Mouse (Mus musculus): ENCODE data around the gene Psip1. TPM values are rescaled to one million over a fixed set of nuclear protein-coding genes. Genes with fewer than 3 reads are reported as not detected.
A peak's percentile ranks its signal among the peaks of the same experiment; 100 is the strongest.

Psip1 gene
- total RNA-seq, 1 experiment from 2014 or later, result 58.7 TPM

DNA sequence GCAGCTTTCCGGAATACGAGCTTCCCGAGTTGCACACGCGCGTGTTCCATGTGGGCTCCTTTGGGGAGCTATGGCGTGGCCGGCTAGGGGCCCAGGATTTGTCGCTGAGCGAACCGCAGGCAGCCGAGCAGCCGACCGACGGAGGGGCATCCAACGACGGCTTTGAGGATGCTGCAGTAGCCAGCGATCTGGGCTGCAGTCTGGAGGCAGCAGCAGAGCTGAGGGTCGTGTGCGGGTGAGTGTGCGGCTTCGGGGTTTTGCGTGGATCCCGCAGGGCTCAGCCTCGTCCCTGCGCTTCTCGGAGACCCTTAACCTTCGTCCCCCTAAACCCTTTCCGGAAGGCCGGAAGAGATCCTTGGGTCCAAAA is 68.5 kb downstream of the Psip1 start:
- no peak for DNase-seq

DNA sequence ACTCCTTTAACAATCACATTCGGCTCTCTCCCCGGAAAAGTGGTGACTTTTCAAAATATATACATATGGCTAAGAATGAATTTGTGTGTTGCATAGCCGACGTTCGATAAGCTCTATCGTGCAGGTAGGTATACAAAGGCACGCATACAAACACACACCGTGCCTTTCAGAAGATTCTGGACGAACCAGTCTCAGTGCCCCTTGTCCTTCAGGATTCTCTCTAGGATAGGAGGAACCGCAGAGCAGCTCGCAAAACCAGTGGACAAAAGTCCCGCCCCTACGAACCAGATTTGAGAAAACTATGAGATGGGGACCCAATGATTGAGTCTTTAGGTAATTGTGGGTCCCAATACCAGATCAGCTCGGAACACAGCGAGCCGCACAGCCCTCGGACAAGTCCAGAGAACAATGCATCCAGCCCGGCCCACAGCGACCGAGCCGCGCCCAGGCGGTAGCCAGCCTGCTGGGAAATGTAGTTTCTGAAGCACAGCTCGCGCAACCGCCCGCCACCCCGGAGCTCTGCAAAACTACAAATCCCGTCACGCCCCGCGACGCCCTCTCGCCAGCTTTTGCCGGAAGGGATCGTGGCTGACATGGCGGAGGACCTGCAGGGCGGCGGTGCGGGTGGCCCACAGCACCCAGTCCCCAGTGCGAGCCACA is 69.0 kb downstream of the Psip1 start, which contains the start of gene Snapc3:
Snapc3 (plus strand) TSS at position 565 of the 660 bp plus-strand sequence.
- DNase-seq, result peak; percentile 96

DNA sequence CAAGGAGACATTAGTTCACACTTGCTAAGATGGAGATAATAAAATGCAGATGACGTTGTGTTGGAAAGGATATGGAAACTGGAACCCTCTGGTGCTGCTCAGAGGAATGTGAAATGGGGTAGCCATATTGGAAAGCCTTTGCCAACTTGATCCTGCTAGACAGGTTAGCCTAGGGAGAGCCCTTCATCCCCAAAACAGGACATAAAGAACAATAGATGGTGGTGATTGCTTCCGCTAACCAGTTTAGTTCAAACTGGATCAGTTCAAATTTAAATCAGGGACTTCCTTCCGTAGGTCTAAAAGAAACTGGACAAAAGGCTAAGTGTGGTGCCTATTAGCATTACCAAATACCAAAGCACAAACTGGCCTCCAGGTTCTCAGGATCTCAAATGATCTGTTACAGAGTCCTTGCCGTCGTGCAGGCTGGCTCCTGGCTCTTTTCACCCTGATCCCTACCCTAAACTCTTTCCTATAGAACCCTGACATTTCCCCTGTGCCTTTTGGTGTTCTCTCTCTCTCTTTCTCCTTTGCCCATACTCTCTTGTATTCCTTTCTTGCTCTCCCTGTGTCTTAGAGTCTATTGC is 71.9 kb downstream of the Psip1 start:
- DNase-seq, result no peak

DNA sequence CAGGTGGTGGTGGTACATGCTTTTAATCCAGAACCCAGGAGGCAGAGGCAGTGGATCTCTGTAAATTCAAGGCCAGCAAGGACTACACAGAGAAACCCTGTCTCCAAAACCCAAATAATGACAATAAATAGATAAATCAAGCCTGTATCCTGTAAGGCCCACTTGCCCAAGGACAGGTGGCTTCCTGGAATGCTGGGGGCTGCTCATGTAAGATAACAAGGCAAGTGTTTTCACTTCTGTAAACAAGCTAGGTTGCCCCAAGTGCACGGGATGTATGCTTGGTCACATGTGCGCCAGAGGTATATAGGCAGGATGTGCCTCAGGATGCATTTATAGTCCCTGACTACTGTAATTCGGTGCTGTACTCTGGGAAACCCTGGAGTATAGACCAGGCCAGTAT is 74.2 kb downstream of the Psip1 start:
- no peak for DNase-seq

DNA sequence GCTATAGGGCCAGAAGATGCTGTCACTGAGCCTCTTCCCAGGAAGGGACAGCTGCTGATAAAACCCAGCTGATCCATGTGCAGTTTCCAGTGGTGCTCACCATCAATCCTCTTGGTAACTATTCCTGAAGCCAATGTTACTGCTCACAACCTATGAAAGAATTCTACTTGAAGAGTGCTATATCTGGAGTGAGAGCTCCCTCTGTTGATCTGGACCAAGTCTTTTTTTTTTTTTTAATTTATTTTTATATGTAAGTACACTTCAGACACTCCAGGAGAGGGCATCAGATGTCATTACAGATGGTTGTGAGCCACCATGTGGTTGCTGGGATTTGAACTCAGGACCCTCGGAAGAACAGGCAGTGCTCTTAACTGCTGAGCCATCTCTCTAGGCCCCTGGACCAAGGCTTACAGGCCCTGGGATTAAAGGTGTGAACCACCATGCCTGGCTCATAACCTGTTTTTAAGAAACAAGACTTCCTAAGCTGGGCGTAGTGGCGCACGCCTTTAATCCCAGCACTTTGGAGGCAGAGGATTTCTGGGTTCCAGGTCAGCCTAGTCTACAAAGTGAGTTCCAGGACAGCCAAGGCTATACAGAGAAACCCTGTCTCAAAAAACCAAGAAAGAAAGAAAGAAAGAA is 76.3 kb downstream of the Psip1 start:
- DNase-seq, result no peak

DNA sequence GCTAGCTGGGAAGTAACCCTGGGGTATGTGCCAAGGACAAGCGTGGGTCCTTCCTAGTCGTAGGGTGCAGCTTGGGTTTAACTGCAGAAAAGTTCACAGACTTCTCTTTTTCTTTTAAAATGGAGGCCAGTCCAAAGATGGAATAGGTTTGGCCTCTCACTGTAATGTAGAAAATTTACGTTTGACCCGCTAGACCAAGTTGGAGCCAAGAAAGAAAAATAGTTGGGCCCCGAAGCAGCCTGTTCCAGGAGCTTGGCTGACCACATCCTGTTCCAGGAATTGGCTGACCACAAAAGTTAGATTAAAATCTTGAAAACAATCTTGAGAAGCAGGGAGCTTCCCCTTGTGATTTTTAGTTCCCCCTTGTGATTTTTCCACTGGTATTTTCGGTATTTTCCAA is 78.6 kb downstream of the Psip1 start:
- DNase-seq, result no peak

Other genes starting within 250 kb of the Psip1 start
- 16.7 and 19.6 TPM in 2 replicates for gene Ttc39b, start 162.2 kb downstream of the Psip1 start, total RNA-seq (2021)
- 27.5 and 31.8 TPM in 2 replicates for gene Snapc3, start 68.7 kb downstream of the Psip1 start, total RNA-seq (2021)
- gene Ccdc171, start 39.1 kb upstream of the Psip1 start, total RNA-seq (2021), result 3.6 and 3.7 TPM in 2 replicates